Comparison of ENCODE assay signal across 8 mouse cellular contexts in the genomic region with DNA sequence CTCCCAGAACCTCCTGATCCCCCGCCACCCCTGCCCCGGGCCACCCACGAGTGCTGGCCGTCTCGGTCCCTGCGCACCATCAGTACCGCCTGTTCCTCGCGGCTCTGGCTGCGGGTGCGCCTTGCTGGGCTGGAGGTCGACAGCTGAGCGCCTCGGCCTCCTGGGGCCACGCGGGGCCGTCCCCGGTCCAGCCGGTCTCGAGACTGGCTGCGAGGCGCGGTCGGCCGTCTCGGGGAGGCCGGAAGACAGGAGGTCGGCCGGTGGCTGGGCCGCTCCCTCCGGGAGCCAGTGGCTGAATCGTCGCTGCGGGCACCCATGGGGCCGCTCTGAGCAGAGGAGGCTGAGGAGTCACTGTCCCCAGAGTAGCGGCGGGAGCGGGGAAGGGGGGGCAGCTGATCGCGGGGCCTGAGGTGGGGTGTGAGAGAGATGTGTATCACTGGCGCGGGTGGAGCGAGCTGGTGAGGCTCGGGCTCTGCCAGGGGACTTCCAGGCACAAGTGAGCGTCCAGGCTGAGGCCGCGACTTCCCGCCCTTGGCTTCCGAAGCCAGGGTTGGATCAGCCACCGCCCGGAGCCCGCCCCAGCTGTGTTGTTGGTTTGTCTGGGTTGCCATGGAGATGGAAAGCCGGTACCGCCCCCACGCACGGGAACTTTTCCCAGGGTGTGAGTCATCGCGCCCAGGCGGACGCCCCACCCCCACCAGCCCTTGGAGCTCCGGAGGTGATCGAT. TPM values are rescaled to one million over a fixed set of nuclear protein-coding genes. Genes with fewer than 3 reads are reported as not detected.
DNase-seq lines count a peak whose midpoint lies in the region; ATAC-seq and TF ChIP-seq lines count a peak whose summit lies in the region.

No protein-coding gene starts in this region.

- H3K9me3 ChIP-seq in hindbrain, embryonic 13.5 days: no peaks in the 10 kb centered on the region
- H3K9me3 ChIP-seq in lung, postnatal 0 days (ENCODE audit: low read length): no peaks in the 10 kb centered on the region

- peak overlapping the region; percentile 58 for H3K9ac ChIP-seq in hindbrain, embryonic 13.5 days
- peak overlapping the region; percentile 29; the same call in 1 of the 2 replicates for H3K9ac ChIP-seq in lung, postnatal 0 days (replicated peaks; ENCODE audit: low read depth)

- peaks cover 82% of the 10 kb centered on the region for H3K27me3 ChIP-seq in hindbrain, embryonic 13.5 days
- peaks cover 47% of the 10 kb centered on the region for H3K27me3 ChIP-seq in lung, postnatal 0 days (replicated peaks; ENCODE audit: insufficient read depth, low read length)

- no peak overlapping the region for H3K27ac ChIP-seq in hindbrain, embryonic 13.5 days
- H3K27ac ChIP-seq in lung, postnatal 0 days (ENCODE audit: low read length): 0 out of 2 replicates have a peak overlapping the region, but pooled peaks have one; percentile 14

- 1% methylated on average over 62 of the region's 62 CpGs for WGBS in hindbrain, embryonic 13.5 days
- WGBS in lung, postnatal 0 days: 5% methylated on average over 54 of the region's 62 CpGs

- no peak for TF ChIP-seq EP300 in lung, postnatal 0 days (IDR thresholded peaks at IDR 0.05)

- peaks cover 7% of the 10 kb centered on the region for H3K36me3 ChIP-seq in hindbrain, embryonic 13.5 days
- peaks cover 4% of the 10 kb centered on the region; the same call in 1 of the 2 replicates for H3K36me3 ChIP-seq in lung, postnatal 0 days (ENCODE audit: insufficient read depth, low read length)

- peak overlapping the region; percentile 72 for H3K4me3 ChIP-seq in hindbrain, embryonic 13.5 days
- peak overlapping the region; percentile 33 for H3K4me3 ChIP-seq in lung, postnatal 0 days (ENCODE audit: low read depth, low read length)

- H3K4me2 ChIP-seq in hindbrain, embryonic 13.5 days: peak overlapping the region; percentile 63
- peak overlapping the region; percentile 78 for H3K4me2 ChIP-seq in lung, postnatal 0 days (replicated peaks; ENCODE audit: low read depth, low read length)

- peaks cover 64% of the 10 kb centered on the region for H3K4me1 ChIP-seq in hindbrain, embryonic 13.5 days (replicated peaks)
- peaks cover 46% of the 10 kb centered on the region for H3K4me1 ChIP-seq in lung, postnatal 0 days (ENCODE audit: insufficient read depth, low read depth, low read length)

- ATAC-seq in hindbrain, embryonic 13.5 days (ENCODE audit: low FRiP score): no peak
- peak; percentile 79 for ATAC-seq in lung, postnatal 0 days

- TF ChIP-seq CTCF in lung, postnatal 0 days (IDR thresholded peaks at IDR 0.05): no peak

- DNase-seq in NIH3T3 (ENCODE audit: low read depth): peak; percentile 90
- DNase-seq in cerebellum, adult 9-11 months: peak; percentile 77
- peak; percentile 91 to 96 for DNase-seq in frontal cortex, postnatal 25 days (ENCODE audit: low spot score in 2 of 2)
- peak; percentile 91 to 93 for DNase-seq in layer of hippocampus, postnatal 14 days (ENCODE audit: low spot score in 2 of 2)
- peak; percentile 95 for DNase-seq in lung, postnatal 0 days (ENCODE audit: low spot score)
- DNase-seq in ovary, postnatal 10 days (ENCODE audit: low spot score): peak; percentile 91
- peak; percentile 56 for DNase-seq in thymus, postnatal 25 days

RNA-seq across cellular contexts. Expression of a gene that starts 3.6 kb away (rescaled TPM):
- 19.1 and 20.2 TPM in 2 replicates for polyA plus RNA-seq in hindbrain, embryonic 13.5 days (2015; fragmentation: Nextera tagmentation; extraction: Ambion mirVana)
- 10 to 100 TPM; 70.7 to 71.0 TPM for total RNA-seq in layer of hippocampus, postnatal 14 days (2021)
- polyA plus RNA-seq in lung, postnatal 0 days (2015; fragmentation: Nextera tagmentation; extraction: Ambion mirVana): 31.2 and 33.3 TPM in 2 replicates

RNA-seq across cellular contexts. Expression of a gene that starts 3.6 kb away (rescaled TPM):
- polyA plus RNA-seq in hindbrain, embryonic 13.5 days (2015; fragmentation: Nextera tagmentation; extraction: Ambion mirVana): 0.84 and 1.2 TPM in 2 replicates
- total RNA-seq in layer of hippocampus, postnatal 14 days (2021): 10 to 100 TPM; 45.5 to 53.6 TPM
- polyA plus RNA-seq in lung, postnatal 0 days (2015; fragmentation: Nextera tagmentation; extraction: Ambion mirVana): 2.3 and 2.5 TPM in 2 replicates

RNA-seq across cellular contexts. Expression of a gene that starts 37.1 kb away (rescaled TPM):
- polyA plus RNA-seq in hindbrain, embryonic 13.5 days (2015; fragmentation: Nextera tagmentation; extraction: Ambion mirVana): 30.9 and 35.6 TPM in 2 replicates
- 10 to 100 TPM; 21.9 to 28.1 TPM for total RNA-seq in layer of hippocampus, postnatal 14 days (2021)
- polyA plus RNA-seq in lung, postnatal 0 days (2015; fragmentation: Nextera tagmentation; extraction: Ambion mirVana): 17.0 and 19.4 TPM in 2 replicates

RNA-seq across cellular contexts. Expression of a gene that starts 37.5 kb away (rescaled TPM):
- 670 and 686 TPM in 2 replicates for polyA plus RNA-seq in hindbrain, embryonic 13.5 days (2015; fragmentation: Nextera tagmentation; extraction: Ambion mirVana)
- 100 to 1,000 TPM; 289 to 305 TPM for total RNA-seq in layer of hippocampus, postnatal 14 days (2021)
- 274 and 290 TPM in 2 replicates for polyA plus RNA-seq in lung, postnatal 0 days (2015; fragmentation: Nextera tagmentation; extraction: Ambion mirVana)
